Mouse (Mus musculus): ENCODE results near the gene Cadps2.
A peak's percentile ranks its signal among the peaks of the same experiment; 100 is the strongest.

Cadps2 gene

GRCm38 (mm10) chr6:23839009-23839811, at the start of gene Cadps2:
Gene Cadps2 (minus strand): TSS chr6:23839421.
- peak; percentile 68 to 82 for DNase-seq

DNA sequence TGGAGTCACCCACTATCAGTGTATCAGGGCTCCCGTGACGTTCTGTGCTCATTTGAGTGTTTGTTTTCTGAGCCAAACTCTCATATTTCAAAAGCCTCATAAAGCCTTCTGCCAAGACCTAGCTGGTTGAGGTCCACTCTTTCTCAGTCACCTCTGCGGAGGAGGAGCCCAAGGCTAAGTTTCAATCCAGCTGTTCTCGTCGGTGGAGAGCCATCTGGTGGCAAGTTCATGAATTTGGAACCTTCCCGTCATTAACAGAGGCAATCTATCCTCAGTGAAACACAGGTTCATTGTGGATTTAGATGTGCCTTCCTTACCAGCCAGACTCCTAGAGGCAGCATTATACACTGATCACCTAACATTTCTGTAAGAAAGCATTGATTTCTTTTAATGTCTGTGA, 47.2 kb upstream of the Cadps2 start:
- DNase-seq, result peak; percentile 67 to 69

DNA sequence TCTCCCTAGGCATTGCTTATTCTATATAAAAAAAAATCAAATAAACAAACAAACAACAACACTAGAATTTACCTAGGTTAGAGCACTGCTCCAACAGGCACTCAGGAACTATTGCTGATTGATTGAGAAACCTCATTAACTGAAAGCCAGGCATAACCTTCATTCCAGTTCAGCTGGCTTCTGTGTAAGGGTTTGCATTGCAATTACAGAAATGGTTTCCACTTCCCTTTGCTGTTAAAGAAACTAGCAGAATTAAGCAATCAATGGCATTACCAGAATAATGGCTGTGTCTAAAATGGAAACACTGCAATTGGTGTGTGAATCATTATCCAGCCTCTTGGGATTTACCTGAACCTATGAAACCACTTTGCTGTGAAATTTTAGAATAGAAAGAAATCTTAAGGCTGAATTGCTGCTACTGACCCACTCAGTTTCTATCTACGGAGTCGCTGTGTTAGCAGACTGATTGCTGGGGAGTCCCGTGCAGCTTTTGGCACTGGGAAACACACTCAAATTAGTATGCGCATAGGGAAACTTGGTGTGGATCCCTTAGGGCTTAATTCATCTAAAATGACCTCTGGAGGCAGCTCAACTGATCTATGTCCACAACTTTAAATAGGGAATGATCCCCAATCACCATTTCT, 37.7 kb upstream of the Cadps2 start:
- no peak for DNase-seq

- no peak for DNase-seq
These were observed 37.1 kb upstream of the Cadps2 start for GRCm38 (mm10) chr6:23876363-23876762.

- no peak for DNase-seq
These were observed 34.6 kb upstream of the Cadps2 start for GRCm38 (mm10) chr6:23873812-23874211.

- DNase-seq, result no peak
These were observed 34.0 kb upstream of the Cadps2 start for GRCm38 (mm10) chr6:23873231-23873630.

- DNase-seq, result no peak
These were observed 30.8 kb upstream of the Cadps2 start for GRCm38 (mm10) chr6:23869971-23870370.

GRCm38 (mm10) chr6:23866298-23866697, 27.1 kb upstream of the Cadps2 start:
- no peak for DNase-seq

- no peak for DNase-seq
These were observed 14.2 kb upstream of the Cadps2 start for GRCm38 (mm10) chr6:23853464-23853863.

DNA sequence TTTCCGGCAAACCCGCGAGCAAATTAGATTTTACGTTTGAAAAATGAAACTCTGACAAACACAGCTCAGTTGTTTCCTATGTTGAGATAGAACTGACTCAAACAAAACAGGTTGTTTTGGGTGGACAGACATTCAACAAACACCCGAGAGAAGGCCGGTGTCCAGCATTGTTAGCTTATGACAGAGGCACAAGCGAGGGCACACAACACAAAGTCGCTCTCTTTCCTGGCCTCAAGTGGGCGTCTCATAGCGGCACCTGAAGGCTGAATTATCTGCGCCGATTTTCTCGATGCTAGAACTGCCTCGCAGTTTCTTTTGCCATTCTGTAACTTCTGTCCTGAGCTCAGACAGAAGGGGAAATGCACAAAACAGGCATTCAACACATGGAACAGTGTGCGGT, 780 bp upstream of the Cadps2 start:
- peak; percentile 39 to 51 for DNase-seq

- peak; percentile 49 to 79 for DNase-seq
These were observed 716 bp downstream of the Cadps2 start for GRCm38 (mm10) chr6:23838401-23839008.

DNA sequence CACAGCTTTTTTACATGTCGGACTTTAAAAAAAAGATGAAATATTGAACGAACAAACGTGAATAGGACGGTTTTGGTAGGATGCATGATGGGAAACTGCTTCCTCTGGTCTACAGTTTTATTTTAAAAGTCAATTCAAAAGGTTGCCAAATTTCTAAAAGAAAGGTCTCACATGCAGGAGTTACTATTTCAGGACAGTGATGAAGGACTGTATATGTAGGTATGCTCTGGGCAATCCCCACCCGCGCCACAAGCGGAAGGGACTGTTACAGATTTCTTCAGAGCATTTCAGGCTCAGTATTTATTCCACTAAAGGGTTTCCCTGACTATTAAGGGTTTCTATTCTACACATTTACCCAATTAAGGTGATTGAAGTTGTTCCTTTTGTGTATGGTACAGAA, 1.6 kb downstream of the Cadps2 start:
- no peak for DNase-seq

- no peak for DNase-seq
These were observed 2.1 kb downstream of the Cadps2 start for GRCm38 (mm10) chr6:23837127-23837526.

GRCm38 (mm10) chr6:23836694-23837093, 2.5 kb downstream of the Cadps2 start:
- DNase-seq, result no peak

GRCm38 (mm10) chr6:23835552-23835951, 3.7 kb downstream of the Cadps2 start:
- no peak for DNase-seq

GRCm38 (mm10) chr6:23830741-23831140, 8.5 kb downstream of the Cadps2 start:
- DNase-seq, result no peak

GRCm38 (mm10) chr6:23829338-23829737, 9.9 kb downstream of the Cadps2 start:
- DNase-seq, result no peak

DNA sequence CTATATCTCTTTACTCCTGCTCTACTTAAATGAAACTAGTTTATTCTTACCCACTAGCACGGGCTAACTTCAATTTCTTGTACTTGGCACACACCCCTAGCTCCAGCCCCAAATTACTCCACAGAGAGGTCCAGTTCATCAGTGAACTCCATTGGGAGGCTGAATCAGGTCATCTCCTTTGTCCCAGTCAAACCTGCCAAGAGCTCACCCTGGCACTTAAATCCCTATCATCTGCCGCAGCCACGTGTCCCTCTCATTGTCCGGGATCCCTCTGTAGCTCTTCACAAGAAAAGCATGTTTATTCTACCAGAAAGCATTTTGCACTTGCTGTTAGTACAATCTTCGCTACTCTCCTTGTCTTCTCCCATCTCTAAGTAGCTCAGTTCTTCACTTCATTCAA, 17.4 kb downstream of the Cadps2 start:
- no peak for DNase-seq

GRCm38 (mm10) chr6:23810087-23810486, 29.1 kb downstream of the Cadps2 start:
- no peak for DNase-seq

GRCm38 (mm10) chr6:23809344-23809743, 29.9 kb downstream of the Cadps2 start:
- no peak for DNase-seq

DNA sequence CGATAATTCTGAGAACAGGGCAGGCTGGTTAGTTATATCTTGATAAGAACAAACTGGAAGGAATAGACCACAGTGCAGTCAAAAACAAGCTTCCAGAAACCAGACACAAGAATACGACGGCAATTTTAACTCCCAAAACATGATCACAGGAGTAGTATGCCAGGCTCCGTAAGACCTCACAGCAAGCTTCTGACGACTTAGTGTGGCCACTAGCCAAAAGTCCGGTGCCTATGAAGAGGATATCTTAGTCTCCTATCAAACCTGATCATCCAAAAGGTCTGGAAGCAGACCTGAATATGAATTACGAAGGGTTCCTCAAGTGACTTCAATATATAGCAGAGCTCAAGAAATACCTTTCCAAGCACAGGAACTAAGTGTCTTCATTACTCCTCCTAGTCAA, 33.9 kb downstream of the Cadps2 start:
- DNase-seq, result no peak

DNA sequence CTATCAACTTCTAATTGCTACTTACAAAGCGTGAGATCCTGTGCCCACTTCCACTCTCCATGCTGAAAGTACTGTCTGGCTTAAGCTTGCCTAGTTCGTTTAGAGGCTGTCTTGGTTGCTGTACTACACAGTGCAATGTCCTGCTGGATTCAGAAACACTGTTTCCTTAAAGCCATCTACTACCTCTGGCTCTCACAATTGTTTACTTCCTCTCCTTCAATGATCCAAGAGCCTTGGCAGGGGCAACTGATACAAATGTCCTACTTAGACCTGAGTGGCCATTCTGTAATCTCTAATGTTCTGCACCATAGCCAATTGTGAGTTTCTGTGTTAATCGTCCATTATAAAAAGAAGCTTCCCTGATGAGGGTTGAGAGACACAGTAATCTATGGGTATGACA, 47.4 kb downstream of the Cadps2 start:
- no peak for DNase-seq

- DNase-seq, result peak; percentile 14 to 35
These were observed 61.6 kb downstream of the Cadps2 start for GRCm38 (mm10) chr6:23777641-23778040.

DNA sequence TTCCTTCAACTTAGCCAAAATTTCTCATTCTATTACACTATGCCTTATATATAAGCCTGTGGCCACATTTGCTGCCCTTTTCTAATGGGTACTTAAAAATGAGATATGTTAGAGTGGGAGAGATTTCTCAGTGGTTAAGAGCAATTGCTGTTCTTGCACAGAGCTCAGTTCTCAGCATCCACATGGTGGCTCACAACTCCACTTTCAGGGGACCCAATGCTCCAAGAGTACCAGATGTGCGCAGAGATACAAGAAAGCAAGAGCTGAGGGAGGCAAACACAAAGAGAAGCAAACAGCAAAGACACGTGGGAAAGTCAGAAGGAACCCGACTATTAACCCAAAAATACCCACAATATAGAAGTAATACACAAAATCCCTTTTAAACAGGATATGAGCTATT, 77.0 kb downstream of the Cadps2 start:
- DNase-seq, result peak in 1 of 2 experiments; percentile 3

Measured in kidney, postnatal 25 days (tissue).